Mouse (Mus musculus): Measurements from ENCODE around the gene Cd9.

The Cd9 gene

GRCm38 (mm10) chr6:125476090-125476489, 18.5 kb downstream of the Cd9 start:
- no peak for DNase-seq (ENCODE audit: low spot score in 2 of 2)

- DNase-seq (ENCODE audit: low spot score in 2 of 2): no peak
Measured at GRCm38 (mm10) chr6:125475184-125475583, 19.4 kb downstream of the Cd9 start.

GRCm38 (mm10) chr6:125473939-125474338, 20.7 kb downstream of the Cd9 start:
- DNase-seq (ENCODE audit: low spot score in 2 of 2): no peak

- no peak for DNase-seq (ENCODE audit: low spot score in 2 of 2)
Measured at GRCm38 (mm10) chr6:125473321-125473721, 21.3 kb downstream of the Cd9 start.

GRCm38 (mm10) chr6:125471921-125472320, 22.7 kb downstream of the Cd9 start:
- no peak for DNase-seq (ENCODE audit: low spot score in 2 of 2)

- no peak for DNase-seq (ENCODE audit: low spot score in 2 of 2)
Measured at GRCm38 (mm10) chr6:125471326-125471725, 23.3 kb downstream of the Cd9 start.

GRCm38 (mm10) chr6:125470616-125471015, 24.0 kb downstream of the Cd9 start:
- no peak for DNase-seq (ENCODE audit: low spot score in 2 of 2)

GRCm38 (mm10) chr6:125469222-125469621, 25.4 kb downstream of the Cd9 start:
- no peak for DNase-seq (ENCODE audit: low spot score in 2 of 2)

- DNase-seq (ENCODE audit: low spot score in 2 of 2): no peak
Measured at GRCm38 (mm10) chr6:125468179-125468960, 26.2 kb downstream of the Cd9 start.

- peak; percentile 52 to 75 for DNase-seq (ENCODE audit: low spot score in 2 of 2)
Measured at GRCm38 (mm10) chr6:125467301-125467715, 27.3 kb downstream of the Cd9 start.

- no peak for DNase-seq (ENCODE audit: low spot score in 2 of 2)
Measured at GRCm38 (mm10) chr6:125462312-125462711, 32.3 kb downstream of the Cd9 start.

GRCm38 (mm10) chr6:125461788-125462187, 32.8 kb downstream of the Cd9 start:
- no peak for DNase-seq (ENCODE audit: low spot score in 2 of 2)

GRCm38 (mm10) chr6:125461325-125461724, 33.3 kb downstream of the Cd9 start:
- no peak for DNase-seq (ENCODE audit: low spot score in 2 of 2)

GRCm38 (mm10) chr6:125460589-125460988, 34.0 kb downstream of the Cd9 start:
- no peak for DNase-seq (ENCODE audit: low spot score in 2 of 2)

GRCm38 (mm10) chr6:125459903-125460302, 34.7 kb downstream of the Cd9 start:
- DNase-seq (ENCODE audit: low spot score in 2 of 2): no peak

- no peak for DNase-seq (ENCODE audit: low spot score in 2 of 2)
Measured at GRCm38 (mm10) chr6:125455806-125456520, 38.6 kb downstream of the Cd9 start.

GRCm38 (mm10) chr6:125454731-125455130, 39.9 kb downstream of the Cd9 start:
- no peak for DNase-seq (ENCODE audit: low spot score in 2 of 2)

GRCm38 (mm10) chr6:125454299-125454698, 40.3 kb downstream of the Cd9 start:
- DNase-seq (ENCODE audit: low spot score in 2 of 2): no peak

GRCm38 (mm10) chr6:125447660-125448059, 46.9 kb downstream of the Cd9 start:
- DNase-seq (ENCODE audit: low spot score in 2 of 2): no peak

GRCm38 (mm10) chr6:125447205-125447604, 47.4 kb downstream of the Cd9 start:
- no peak for DNase-seq (ENCODE audit: low spot score in 2 of 2)

GRCm38 (mm10) chr6:125445381-125445780, 49.2 kb downstream of the Cd9 start:
- DNase-seq (ENCODE audit: low spot score in 2 of 2): no peak

GRCm38 (mm10) chr6:125442591-125442990, 52.0 kb downstream of the Cd9 start:
- no peak for DNase-seq (ENCODE audit: low spot score in 2 of 2)

- no peak for DNase-seq (ENCODE audit: low spot score in 2 of 2)
Measured at GRCm38 (mm10) chr6:125436753-125437152, 57.8 kb downstream of the Cd9 start.

Data from cerebellum, postnatal 4 days (tissue).